Mouse (Mus musculus) limb, embryonic 10.5 days (tissue): Measurements from ENCODE around the gene Ypel4. TPM values are rescaled to one million over a fixed set of nuclear protein-coding genes. Genes with fewer than 3 reads are reported as not detected.

Source experiments
- DNase-seq: peaks from one replicate; pipeline ENCODE4 v3.0.0-alpha.2; 2017; ENCODE audit warnings: low spot score
- H3K27ac ChIP-seq: fragments of 300-500 bp; sonication (generic); 2 replicates; pipeline ENCODE4 v1.5.1; 2016; ENCODE audit warnings: mild to moderate bottlenecking
- H3K27me3 ChIP-seq: fragments of 300-500 bp; sonication (generic); 2 replicates; pipeline ENCODE4 v1.6.1; 2016; ENCODE audit warnings: low read depth, mild to moderate bottlenecking; ENCODE audit not compliant: poor library complexity, severe bottlenecking
- H3K36me3 ChIP-seq: fragments of 300-500 bp; sonication (generic); 2 replicates; pipeline ENCODE4 v1.6.1; 2016; ENCODE audit warnings: mild to moderate bottlenecking, moderate library complexity
- H3K4me1 ChIP-seq: fragments of 300-500 bp; sonication (generic); 2 replicates; pipeline ENCODE4 v1.6.1; 2016
- H3K4me3 ChIP-seq: fragments of 300-500 bp; sonication (generic); 2 replicates; pipeline ENCODE4 v1.5.1; 2016; ENCODE audit warnings: mild to moderate bottlenecking, moderate library complexity
- H3K9me3 ChIP-seq: fragments of 300-500 bp; sonication (generic); replicated peaks from 2 replicates; pipeline ENCODE4 v1.6.1; 2016; ENCODE audit warnings: mild to moderate bottlenecking
- WGBS: fragments of 180-500 bp; shearing (Covaris S2); methylation state at CpG from one replicate; pipeline ENCODE4 v1.1.7; 2016; 5-methylcytosine and 5-hydroxymethylcytosine counted together
- polyA plus RNA-seq: library from polyadenylated mRNA; unstranded; fragments of >200 nt; fragmentation: Nextera tagmentation; extraction: Ambion mirVana; gene quantifications from 2 replicates; pipeline ENCODE4 v1.2.1, GENCODE M21; 2016

Ypel4 gene
- polyA plus RNA-seq, 1 experiment from 2014 or later: 9.6 TPM

DNA sequence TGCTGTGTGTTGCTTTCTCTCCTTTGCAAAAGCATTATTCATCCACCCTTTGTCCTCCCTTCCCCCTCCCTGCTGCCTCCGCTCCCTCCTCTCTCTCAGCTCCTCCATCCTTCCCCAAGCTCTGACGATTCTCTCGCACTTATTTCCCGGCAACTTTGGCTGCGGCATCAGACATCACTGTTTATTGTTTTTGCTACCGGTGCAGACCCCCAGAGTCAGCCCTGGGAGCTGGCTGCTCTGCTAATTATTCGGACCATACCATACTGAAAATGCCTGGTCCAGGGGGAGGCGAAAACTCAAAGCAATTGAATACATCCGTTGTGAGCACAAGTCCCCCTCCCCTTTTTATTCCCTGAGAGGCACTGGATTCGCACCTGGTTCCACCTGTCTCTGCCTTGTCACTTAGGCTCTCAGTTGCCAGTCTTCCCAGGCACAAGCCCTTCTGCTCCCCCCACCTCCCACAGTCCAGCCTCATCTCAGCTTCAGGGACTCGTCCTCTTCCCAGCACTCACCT lies 550 bp downstream of the Ypel4 start:
- Histone ChIP-seq H3K9me3 (no peaks in the 10 kb centered on the region), H3K4me1 (peaks cover 62% of the 10 kb centered on the region), H3K4me3 (peak overlapping the region; percentile 56), H3K27me3 (no peaks in the 10 kb centered on the region), H3K27ac (peak overlapping the region; percentile 83), H3K36me3 (no peaks in the 10 kb centered on the region)
- WGBS: under 1% methylated on average over 11 of the region's 11 CpGs
- DNase-seq: peak; percentile 67

GRCm38 (mm10) chr2:84734919-84735318 lies 1.1 kb downstream of the Ypel4 start:
- H3K9me3 ChIP-seq: no peaks in the 10 kb centered on the region
- no peak for DNase-seq
- H3K27me3 ChIP-seq: no peaks in the 10 kb centered on the region
- peak overlapping the region; percentile 56 for H3K4me3 ChIP-seq
- H3K4me1 ChIP-seq: peaks cover 67% of the 10 kb centered on the region
- peaks cover 2% of the 10 kb centered on the region for H3K36me3 ChIP-seq
- 6% methylated on average over 2 of the region's 2 CpGs for WGBS
- peak overlapping the region; percentile 83 for H3K27ac ChIP-seq

DNA sequence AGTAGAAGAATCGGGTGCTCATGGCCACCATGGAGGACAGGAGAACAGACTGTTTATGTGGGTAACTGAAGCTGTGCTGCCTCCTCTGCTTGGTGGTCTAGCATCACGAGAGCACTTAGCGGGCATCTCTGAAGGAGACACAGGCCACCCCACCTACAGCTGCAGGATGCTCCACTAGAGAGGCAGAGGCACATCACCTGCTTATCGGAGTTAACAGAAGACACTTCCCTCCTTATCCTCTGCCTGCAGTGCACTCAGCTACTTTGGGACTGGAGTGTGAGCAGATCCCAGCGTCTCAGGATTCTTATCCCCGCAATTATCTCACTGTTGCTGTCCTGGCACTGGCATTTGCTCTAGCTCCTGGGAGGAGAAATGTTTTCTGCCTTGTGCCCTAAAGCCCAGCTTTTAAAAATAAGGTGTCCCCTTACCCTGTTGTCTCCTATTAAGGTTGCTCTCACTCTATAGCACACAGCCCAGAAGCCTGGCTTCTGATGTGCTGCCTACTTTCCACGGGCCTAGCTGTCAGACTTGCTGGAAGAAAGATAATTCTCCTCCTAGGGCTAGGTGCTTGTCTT lies 1.6 kb downstream of the Ypel4 start:
- Histone ChIP-seq H3K4me1 (peaks cover 73% of the 10 kb centered on the region), H3K36me3 (peaks cover 7% of the 10 kb centered on the region), H3K9me3 (no peaks in the 10 kb centered on the region), H3K4me3 (peak overlapping the region; percentile 56), H3K27me3 (no peaks in the 10 kb centered on the region), H3K27ac (peak overlapping the region; percentile 83)
- WGBS: 26% methylated on average over 7 of the region's 7 CpGs
- peak; percentile 39 for DNase-seq

- peaks cover 19% of the 10 kb centered on the region for H3K36me3 ChIP-seq
- H3K4me1 ChIP-seq: peaks cover 84% of the 10 kb centered on the region
- peak; percentile 57 for DNase-seq
- H3K27me3 ChIP-seq: no peaks in the 10 kb centered on the region
- WGBS: 10% methylated on average over 27 of the region's 27 CpGs
- peak overlapping the region; percentile 72 for H3K27ac ChIP-seq
- H3K9me3 ChIP-seq: no peaks in the 10 kb centered on the region
- H3K4me3 ChIP-seq: peak overlapping the region; percentile 23
Observed at GRCm38 (mm10) chr2:84736312-84737161, 2.7 kb downstream of the Ypel4 start.

DNA sequence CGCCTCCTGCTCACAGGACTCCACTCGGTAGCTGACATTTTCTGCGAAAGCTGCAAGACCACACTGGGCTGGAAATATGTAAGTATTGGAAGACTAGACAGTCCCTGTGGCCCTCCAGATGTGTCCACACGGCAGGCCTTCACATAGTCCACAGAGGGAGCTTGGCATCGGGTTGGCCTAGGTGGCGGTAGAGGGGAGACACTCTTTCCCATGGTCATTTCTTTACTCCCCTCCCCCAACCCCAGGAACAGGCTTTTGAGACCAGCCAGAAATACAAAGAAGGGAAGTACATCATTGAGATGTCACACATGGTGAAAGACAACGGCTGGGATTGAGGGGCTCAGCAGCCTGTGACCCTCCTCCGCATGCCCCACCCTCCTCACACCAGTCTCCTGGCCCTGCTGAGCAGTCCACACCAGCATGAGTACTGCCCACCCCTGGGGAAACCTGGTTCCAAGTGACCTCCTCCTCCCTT lies 3.6 kb downstream of the Ypel4 start:
- Histone ChIP-seq H3K4me3 (peak overlapping the region; percentile 23), H3K4me1 (peaks cover 93% of the 10 kb centered on the region), H3K27ac (peak overlapping the region; percentile 72), H3K36me3 (peaks cover 26% of the 10 kb centered on the region), H3K27me3 (no peaks in the 10 kb centered on the region), H3K9me3 (no peaks in the 10 kb centered on the region)
- peak; percentile 58 for DNase-seq
- whole genome bisulfite sequencing: 6% methylated on average over 8 of the region's 8 CpGs

DNA sequence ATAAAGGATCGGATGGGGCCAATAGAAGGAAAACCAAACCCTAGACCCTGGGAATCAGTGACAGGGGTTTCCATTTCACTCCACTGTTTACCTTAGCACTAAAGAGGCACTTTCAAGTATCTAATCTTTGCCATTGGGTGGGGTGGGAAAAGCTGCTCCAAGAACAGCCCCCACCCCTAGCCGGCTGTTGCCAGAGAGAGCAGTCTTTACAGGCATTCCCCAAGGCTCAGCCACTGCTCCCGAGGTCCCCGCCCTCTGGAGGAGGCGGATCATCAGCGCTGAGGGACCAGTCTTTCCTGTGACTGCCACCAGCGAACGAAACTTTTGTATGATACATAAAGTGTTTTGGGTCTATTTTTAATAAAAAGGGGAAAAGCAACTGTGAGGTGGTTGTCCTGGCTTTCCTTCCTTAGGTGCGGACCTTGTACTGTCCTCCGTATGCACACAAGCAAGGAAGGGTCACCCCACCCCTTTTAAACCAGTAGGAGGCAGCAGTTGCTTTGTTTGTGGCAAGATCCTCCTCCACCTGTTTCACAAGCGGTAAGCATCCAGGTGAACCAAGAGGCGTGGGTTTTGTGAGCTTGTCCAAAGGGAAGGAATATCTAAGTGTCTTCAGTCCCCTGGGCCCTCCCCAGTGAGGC lies 4.5 kb downstream of the Ypel4 start:
- peak overlapping the region; percentile 23 for H3K4me3 ChIP-seq

DNA sequence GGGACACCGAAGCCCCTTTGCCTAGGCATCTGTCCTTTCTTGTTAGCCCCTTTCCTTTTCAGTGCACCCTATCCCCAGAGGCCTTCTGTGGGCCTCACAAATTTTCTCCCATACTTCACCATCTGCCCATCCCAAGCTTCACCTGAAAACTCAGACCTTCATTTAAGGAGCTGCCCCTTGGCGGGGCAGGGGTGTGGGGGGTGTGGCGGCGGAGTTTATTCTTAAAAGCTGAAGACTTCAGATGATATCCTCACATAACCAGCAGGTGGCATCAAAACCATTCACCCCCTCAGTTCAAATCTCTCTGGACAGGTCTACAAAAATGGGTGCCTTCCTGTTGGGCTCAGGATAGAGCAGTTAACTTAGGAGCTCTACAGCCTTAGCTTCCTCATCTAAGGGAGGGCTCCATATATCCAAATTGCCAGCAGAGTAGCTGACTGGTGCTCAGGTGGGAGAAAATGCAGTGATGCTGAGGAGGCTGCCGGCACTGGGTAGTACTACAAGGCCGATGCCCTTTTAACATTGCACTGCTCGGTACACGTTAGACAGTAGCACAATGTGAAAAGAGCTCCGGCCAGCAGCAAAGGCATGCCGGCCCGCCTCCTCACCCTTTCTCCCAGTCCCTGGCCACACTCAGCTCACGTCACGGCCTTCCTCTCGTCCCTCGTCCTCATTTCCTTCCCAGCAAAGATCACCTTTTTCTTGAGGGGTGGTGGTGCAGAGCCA lies 6.9 kb downstream of the Ypel4 start:
- Histone ChIP-seq H3K27me3 (no peaks in the 10 kb centered on the region), H3K9me3 (no peaks in the 10 kb centered on the region), H3K4me1 (peaks cover 76% of the 10 kb centered on the region), H3K36me3 (peaks cover 26% of the 10 kb centered on the region), H3K4me3 (peak overlapping the region; percentile 95), H3K27ac (peak overlapping the region; percentile 100)
- 87% methylated on average over 15 of the region's 15 CpGs for WGBS
- DNase-seq: no peak

More for the DNA sequence above, 4.5 kb downstream of the Ypel4 start:
- WGBS: 3% methylated on average over 12 of the region's 12 CpGs
- peak; percentile 61 for DNase-seq
- Histone ChIP-seq H3K36me3 (peaks cover 26% of the 10 kb centered on the region), H3K4me1 (peaks cover 90% of the 10 kb centered on the region), H3K27me3 (no peaks in the 10 kb centered on the region), H3K9me3 (no peaks in the 10 kb centered on the region), H3K27ac (peak overlapping the region; percentile 3; the same call in 1 of the 2 replicates)

- Histone ChIP-seq H3K27me3 (0 out of 2 replicates have a peak, but pooled peaks cover 1% of the 10 kb centered on the region), H3K4me1 (peaks cover 65% of the 10 kb centered on the region), H3K4me3 (peak overlapping the region; percentile 95), H3K36me3 (peaks cover 26% of the 10 kb centered on the region), H3K27ac (peak overlapping the region; percentile 100), H3K9me3 (no peaks in the 10 kb centered on the region)
- no peak for DNase-seq
- 4% methylated on average over 5 of the region's 5 CpGs for WGBS
Observed at GRCm38 (mm10) chr2:84741841-84742450, 8.1 kb downstream of the Ypel4 start.

- Histone ChIP-seq H3K9me3 (no peaks in the 10 kb centered on the region), H3K36me3 (peaks cover 26% of the 10 kb centered on the region), H3K27me3 (0 out of 2 replicates have a peak, but pooled peaks cover 5% of the 10 kb centered on the region), H3K4me1 (peaks cover 58% of the 10 kb centered on the region), H3K27ac (peak overlapping the region; percentile 100), H3K4me3 (peak overlapping the region; percentile 95)
- 0% methylated on average over 25 of the region's 26 CpGs for WGBS
- DNase-seq: peak; percentile 93
Observed at GRCm38 (mm10) chr2:84742451-84743283, 8.8 kb downstream of the Ypel4 start.

DNA sequence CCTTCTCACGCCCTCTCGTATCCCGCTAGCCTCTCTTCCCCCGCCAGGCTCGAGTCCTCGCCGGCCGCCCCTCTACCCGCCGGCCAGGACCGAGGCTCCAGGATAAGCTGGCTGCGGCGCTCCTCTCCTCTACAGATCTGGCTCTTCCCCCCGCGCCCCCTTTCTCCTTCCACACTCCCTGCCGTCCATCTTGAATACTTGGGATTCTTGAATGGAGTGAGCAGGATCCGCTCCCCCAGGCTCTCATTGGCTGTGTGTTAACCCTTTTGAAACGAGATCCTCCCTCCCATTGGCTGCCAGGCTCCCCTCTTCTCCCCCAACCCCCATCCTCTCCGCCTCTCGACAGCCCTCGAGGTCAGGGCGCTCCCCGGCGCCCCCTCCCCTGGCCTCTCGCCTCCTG lies 9.7 kb downstream of the Ypel4 start, which contains the start of gene Gm19426:
Gene Gm19426, minus strand, starts transcription at position 95 of the 400 bp plus-strand sequence.
- Histone ChIP-seq H3K27ac (peak within 1 kb of the TSS; percentile 100), H3K4me3 (peak within 1 kb of the TSS; percentile 95), H3K27me3 (0 out of 2 replicates have a peak, but pooled peaks cover 5% of the 10 kb centered on the region), H3K9me3 (no peaks in the 10 kb centered on the region), H3K4me1 (peaks cover 49% of the 10 kb centered on the region), H3K36me3 (peaks cover 26% of the 10 kb centered on the region)
- under 1% methylated on average over 25 of the region's 25 CpGs for WGBS
- peak; percentile 90 for DNase-seq

GRCm38 (mm10) chr2:84744126-84744525 lies 10.3 kb downstream of the Ypel4 start:
- H3K4me1 ChIP-seq: peaks cover 43% of the 10 kb centered on the region
- H3K27me3 ChIP-seq: 0 out of 2 replicates have a peak, but pooled peaks cover 5% of the 10 kb centered on the region
- peak; percentile 77 for DNase-seq
- H3K36me3 ChIP-seq: peaks cover 26% of the 10 kb centered on the region
- H3K9me3 ChIP-seq: no peaks in the 10 kb centered on the region
- H3K4me3 ChIP-seq: peak overlapping the region; percentile 95
- under 1% methylated on average over 10 of the region's 10 CpGs for WGBS
- peak overlapping the region; percentile 100 for H3K27ac ChIP-seq
